Mouse (Mus musculus): ENCODE measurements around the gene Rasl11a. TPM values are rescaled to one million over a fixed set of nuclear protein-coding genes. Genes with fewer than 3 reads are reported as not detected.

Gene Rasl11a
- polyA plus RNA-seq, 1 experiment from 2014 or later, result not detected

DNA sequence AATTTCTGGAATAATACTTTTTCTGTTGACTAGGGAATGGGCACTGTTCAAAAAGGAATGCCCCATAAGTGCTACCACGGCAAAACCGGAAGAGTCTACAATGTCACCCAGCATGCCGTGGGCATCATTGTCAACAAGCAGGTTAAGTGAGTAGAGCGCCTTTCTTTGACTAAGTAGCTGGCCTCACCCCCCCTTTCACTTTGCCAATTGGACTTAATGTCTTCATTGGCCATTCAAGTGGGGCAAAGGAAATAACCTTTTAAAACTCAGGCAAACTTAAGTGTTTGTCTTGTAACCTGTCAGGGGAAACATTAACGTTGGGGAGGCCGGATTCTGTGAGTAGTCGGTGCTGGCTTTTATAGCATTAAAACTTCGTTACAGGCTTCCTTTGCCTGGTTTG is 9.9 kb upstream of the Rasl11a start:
- H3K36me3 ChIP-seq (ENCODE audit: inconsistent target), result peaks cover 31% of the 10 kb centered on the region
- no peak overlapping the region for H3K27ac ChIP-seq
- H3K4me3 ChIP-seq (ENCODE audit: inconsistent target), result no peak overlapping the region
- peaks cover 19% of the 10 kb centered on the region for H3K79me2 ChIP-seq (ENCODE audit: inconsistent target)
- WGBS (ENCODE audit: missing documents), result 57% methylated on average over 8 of the region's 8 CpGs

DNA sequence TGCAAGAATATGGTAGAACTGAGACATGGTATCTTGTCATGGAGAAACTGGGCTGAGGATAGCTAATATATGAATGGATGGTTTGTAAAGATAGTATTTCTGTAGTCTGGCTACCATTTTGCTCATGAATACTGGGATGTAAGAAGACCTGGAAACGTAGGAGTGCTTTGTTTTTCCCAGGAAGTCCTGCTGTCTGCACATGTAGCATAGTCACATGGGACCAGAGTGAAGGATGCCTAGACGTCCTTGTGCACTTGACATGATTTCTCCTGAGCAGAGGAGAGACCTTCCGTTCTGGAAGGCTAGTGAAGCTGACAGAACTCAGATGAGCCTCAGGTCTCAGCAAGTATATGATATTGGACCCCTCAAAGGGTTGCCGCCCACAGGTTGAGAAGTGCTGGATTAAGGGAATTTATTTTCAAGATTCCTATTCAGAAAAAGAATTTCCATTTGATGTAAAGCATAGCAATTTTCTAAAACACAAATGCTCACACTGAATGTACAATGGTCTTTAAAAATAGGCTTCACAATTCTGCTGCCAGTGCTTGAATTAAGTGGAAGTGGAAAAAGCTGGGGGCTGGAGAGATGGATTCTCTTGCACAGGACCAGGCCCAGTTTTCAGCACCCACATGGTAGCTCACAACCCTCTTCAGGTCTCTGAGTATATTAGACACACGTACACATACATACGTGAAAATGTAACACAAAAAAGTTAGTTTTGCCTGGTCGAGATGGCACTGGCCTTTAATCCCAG is 6.7 kb upstream of the Rasl11a start:
- Histone ChIP-seq H3K36me3 (ENCODE audit: inconsistent target) (peaks cover 31% of the 10 kb centered on the region), H3K4me3 (ENCODE audit: inconsistent target) (no peak overlapping the region), H3K79me2 (ENCODE audit: inconsistent target) (peaks cover 18% of the 10 kb centered on the region), H3K27ac (no peak overlapping the region)
- 92% methylated on average over 7 of the region's 7 CpGs for WGBS (ENCODE audit: missing documents)

DNA sequence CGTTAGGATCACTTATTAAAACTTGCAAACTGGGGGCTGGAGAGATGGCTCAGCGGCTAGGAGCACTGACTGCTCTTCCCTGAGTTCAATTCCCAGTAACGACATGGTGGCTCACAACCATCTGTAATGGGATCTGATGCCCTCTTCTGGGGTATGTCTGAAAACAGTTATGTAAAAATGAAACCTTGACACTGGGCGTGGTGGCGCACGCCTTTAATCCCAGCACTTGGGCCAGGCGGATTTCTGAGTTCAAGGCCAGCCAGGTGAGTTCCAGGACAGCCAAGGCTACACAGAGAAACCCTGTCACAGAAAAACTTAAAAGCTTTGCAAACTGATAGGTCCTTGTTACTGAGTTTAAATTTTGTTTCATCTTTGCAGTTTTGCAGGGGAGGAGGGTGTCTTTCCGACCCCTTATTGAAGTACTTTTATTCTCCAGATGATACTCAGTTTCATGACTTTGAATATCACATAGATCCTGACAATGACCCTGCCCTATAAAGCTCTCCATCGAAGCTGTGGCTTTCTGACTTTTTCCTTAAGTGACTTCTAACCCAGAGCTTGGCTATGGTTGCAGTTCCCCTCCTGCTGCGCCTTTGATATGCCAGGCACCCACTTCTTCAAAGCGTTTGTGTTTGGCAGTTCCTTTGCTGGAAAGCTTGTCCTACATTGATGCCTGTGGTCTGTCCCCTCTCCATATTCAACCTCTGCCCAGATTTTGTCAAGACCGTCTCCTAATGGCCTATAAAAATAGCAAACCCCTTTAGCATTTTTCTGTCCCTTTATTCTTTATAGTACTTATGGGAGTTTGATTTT is 5.8 kb upstream of the Rasl11a start:
- H3K27ac ChIP-seq, result no peak overlapping the region
- 77% methylated on average over 12 of the region's 12 CpGs for WGBS (ENCODE audit: missing documents)

DNA sequence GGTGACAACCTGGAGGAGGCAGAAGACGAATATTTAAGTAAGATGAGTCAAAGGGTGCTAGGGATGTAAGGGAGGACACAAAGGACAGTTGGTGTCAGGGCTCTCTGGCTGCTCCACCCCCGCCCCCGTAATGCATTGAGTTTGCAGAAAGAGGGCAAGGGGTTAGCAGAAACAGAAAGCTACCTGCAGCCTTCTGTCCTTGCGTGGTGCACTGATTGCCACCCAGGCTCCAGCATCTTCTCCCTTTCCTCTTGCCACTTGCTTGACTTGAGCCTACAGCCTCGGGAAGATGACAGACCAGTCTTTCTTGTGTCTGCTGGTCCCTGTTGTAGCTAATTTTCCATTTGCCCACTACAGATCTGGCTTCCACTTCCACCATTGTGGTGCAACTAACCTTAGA is 5.1 kb upstream of the Rasl11a start:
- WGBS (ENCODE audit: missing documents), result 89% methylated on average over 5 of the region's 5 CpGs
- peaks cover 2% of the 10 kb centered on the region; the same call in 1 of the 2 replicates for H3K79me2 ChIP-seq (ENCODE audit: inconsistent target)
- H3K36me3 ChIP-seq (ENCODE audit: inconsistent target), result peaks cover 31% of the 10 kb centered on the region
- H3K4me3 ChIP-seq (ENCODE audit: inconsistent target), result no peak overlapping the region
- no peak overlapping the region for H3K27ac ChIP-seq

More for the DNA sequence above, 5.8 kb upstream of the Rasl11a start:
- Histone ChIP-seq H3K36me3 (ENCODE audit: inconsistent target) (peaks cover 31% of the 10 kb centered on the region), H3K4me3 (ENCODE audit: inconsistent target) (no peak overlapping the region), H3K79me2 (ENCODE audit: inconsistent target) (peaks cover 9% of the 10 kb centered on the region)

DNA sequence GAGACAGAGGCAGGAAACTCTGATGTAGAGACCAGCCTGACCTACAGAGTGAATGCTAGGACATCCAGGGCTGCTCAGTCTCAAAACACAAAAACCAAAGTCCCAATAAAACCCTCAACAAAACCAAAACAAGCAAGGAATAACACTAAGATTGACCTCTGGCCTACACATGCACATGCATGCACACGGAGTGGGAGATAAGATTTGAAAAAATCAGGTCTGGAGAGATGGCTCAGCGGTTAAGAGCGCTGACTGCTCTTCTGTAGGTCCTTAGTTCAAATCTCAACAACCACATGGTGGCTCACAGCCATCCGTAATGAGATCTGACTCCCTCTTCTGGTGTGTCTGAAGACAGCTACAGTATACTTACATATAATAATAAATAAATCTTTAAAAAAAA is 4.4 kb upstream of the Rasl11a start:
- Histone ChIP-seq H3K79me2 (ENCODE audit: inconsistent target) (no peaks in the 10 kb centered on the region), H3K27ac (no peak overlapping the region), H3K36me3 (ENCODE audit: inconsistent target) (peaks cover 24% of the 10 kb centered on the region), H3K4me3 (ENCODE audit: inconsistent target) (no peak overlapping the region)
- WGBS (ENCODE audit: missing documents), result no CpG with 5 or more reads among the region's 4 CpGs

DNA sequence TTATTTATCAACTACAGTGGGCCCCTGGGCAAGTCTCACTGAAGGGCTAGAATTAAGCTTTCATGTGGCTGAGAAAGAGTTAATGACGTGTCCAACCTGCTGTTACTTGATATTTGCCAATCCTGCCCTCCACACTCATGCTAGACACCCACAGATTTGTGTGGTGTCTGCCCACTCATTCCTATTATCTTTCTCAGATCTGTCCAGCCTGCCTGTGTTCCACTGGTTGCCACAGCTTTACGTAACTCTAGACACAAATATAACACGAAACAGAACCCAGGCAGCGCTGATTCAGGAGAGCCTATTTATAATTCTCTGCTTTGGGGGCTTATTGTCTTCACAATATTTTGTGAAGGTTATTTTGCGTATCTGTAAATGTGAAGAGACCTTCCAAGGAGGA is 3.6 kb upstream of the Rasl11a start:
- no peak overlapping the region for H3K4me3 ChIP-seq (ENCODE audit: inconsistent target)
- no peaks in the 10 kb centered on the region for H3K79me2 ChIP-seq (ENCODE audit: inconsistent target)
- H3K36me3 ChIP-seq (ENCODE audit: inconsistent target), result peaks cover 16% of the 10 kb centered on the region
- WGBS (ENCODE audit: missing documents), result 78% methylated on average over 5 of the region's 5 CpGs
- no peak overlapping the region for H3K27ac ChIP-seq

DNA sequence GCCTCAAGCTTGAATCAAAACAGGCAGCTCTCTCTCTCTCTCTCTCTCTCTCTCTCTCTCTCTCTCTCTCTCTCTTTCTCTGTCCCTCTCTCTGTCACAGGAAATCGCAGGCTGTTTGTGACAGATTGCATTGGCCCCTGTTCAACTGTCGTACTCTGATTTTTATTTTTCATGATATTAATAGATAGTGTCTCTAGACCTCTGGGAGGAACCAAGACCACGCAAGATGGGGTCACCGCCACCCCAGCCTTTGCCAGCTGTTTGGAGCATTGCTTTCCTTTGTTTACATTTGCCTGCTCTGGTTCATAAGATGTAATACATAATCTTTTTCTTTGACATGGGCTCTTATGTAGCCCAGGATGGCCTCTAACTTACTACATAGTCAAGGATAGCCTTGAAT is 2.9 kb upstream of the Rasl11a start:
- Histone ChIP-seq H3K4me3 (ENCODE audit: inconsistent target) (no peak overlapping the region), H3K36me3 (ENCODE audit: inconsistent target) (peaks cover 9% of the 10 kb centered on the region), H3K27ac (no peak overlapping the region), H3K79me2 (ENCODE audit: inconsistent target) (no peaks in the 10 kb centered on the region)
- WGBS (ENCODE audit: missing documents), result 91% methylated on average over 4 of the region's 4 CpGs

DNA sequence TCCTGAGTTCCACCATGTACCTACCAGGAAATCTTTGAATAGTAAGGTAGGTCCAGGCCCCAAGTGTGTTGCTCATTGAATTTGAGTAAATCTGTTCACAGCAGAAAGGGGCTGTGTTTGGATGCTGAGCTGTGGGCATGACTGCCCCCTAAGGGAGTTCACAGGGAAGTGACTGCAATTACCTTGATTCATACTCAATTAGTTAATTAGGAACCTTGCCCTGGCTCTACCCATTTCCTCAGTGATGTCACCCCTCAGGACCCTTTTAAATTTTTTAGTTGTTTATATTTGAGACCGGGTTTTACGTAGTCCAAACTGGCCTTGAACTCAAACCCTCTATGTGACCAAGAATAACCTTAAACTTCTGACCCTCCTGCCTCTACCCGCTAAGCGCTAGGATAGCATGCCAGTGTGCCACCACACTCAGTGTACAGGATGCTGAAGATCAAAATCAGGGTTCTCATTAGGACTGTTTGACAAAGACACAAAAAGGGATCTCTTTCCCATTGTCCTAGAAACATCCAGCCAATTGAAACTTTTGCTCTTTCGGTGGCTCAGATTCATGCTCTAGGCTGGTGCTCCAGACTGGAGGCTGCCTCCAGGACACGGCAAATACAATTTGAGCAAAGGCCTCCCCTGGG is 450 bp upstream of the Rasl11a start:
- H3K4me3 ChIP-seq (ENCODE audit: inconsistent target), result no peak overlapping the region
- no peak overlapping the region for H3K27ac ChIP-seq
- H3K36me3 ChIP-seq (ENCODE audit: inconsistent target), result no peaks in the 10 kb centered on the region
- WGBS (ENCODE audit: missing documents), result 35% methylated on average over 6 of the region's 6 CpGs
- no peaks in the 10 kb centered on the region for H3K79me2 ChIP-seq (ENCODE audit: inconsistent target)

DNA sequence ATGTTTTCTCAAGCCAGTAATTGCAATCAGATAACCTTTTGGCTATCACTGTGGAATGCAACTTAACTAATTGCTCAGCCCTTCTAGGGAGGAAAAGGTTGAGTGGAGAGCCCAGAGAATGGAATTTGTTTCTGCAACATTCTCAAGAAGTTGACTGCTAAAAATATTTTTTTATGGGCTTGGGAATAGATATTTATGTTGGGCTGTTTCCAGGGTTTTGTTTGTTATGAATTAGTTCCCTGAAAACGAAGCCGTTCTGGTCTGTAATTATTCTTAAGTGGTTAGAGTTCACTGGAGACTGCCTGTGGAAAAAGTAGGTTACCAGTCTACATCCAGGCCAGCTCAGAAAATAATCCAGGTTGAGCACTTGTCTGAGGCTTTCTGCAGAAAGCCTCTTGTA is 1.6 kb downstream of the Rasl11a start:
- WGBS (ENCODE audit: missing documents), result 90% methylated on average over 2 of the region's 2 CpGs
- Histone ChIP-seq H3K36me3 (ENCODE audit: inconsistent target) (no peaks in the 10 kb centered on the region), H3K4me3 (ENCODE audit: inconsistent target) (no peak overlapping the region), H3K79me2 (ENCODE audit: inconsistent target) (no peaks in the 10 kb centered on the region), H3K27ac (no peak overlapping the region)

DNA sequence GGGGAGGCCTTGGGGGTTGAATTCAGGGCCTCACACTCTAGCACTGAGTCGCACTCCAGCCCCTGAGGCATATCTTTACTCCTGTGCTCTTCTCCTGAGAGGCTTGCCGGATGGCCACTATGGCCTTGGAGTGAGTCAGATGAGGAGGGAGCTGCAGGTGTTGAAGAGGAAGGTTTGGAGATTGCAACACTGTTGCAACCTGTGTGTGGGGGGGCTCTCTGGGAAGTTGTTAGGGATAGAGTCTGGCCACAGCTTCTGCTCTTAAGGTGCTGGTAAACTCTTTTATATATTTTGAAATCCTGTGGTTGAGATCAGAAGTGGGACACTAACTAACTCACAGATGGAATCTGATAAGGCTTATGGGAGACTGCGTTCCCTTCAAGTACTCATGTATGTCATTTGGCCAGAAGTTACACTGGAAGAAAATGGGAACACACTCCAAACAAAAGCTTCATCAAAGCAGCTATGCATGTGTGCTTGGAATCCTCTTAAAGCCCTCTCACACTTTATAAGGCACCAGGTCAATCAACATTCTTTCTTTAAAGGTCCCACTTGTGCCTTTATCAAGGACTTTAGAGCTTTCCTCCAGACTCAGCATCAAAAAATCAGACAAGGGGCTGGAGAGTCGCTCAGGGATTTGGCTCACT is 4.2 kb downstream of the Rasl11a start:
- Histone ChIP-seq H3K79me2 (ENCODE audit: inconsistent target) (no peaks in the 10 kb centered on the region), H3K36me3 (ENCODE audit: inconsistent target) (no peaks in the 10 kb centered on the region), H3K4me3 (ENCODE audit: inconsistent target) (no peak overlapping the region), H3K27ac (no peak overlapping the region)
- WGBS (ENCODE audit: missing documents), result 58% methylated on average over 4 of the region's 4 CpGs

DNA sequence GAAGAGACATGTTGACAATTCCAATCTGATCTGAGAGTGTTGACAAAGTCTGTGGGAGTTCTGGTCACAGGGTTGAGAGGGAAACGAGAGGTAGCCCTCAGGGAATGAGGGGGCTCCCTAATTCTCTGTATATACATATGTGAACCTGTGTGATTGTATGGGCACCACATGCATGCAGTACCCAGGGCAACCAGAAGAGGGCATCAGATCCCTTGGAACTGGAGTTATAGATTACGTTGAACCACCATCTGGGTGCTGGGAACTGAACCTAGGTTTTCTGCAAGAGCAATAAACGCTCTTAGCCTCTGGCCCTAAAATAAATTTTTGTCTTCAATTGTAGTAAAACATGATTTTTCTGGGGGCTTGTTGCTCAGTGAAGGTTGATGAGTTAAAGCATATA is 11.2 kb downstream of the Rasl11a start:
- no peaks in the 10 kb centered on the region for H3K79me2 ChIP-seq (ENCODE audit: inconsistent target)
- no peak overlapping the region for H3K27ac ChIP-seq
- no peak overlapping the region for H3K4me3 ChIP-seq (ENCODE audit: inconsistent target)
- 95% methylated on average over 3 of the region's 3 CpGs for WGBS (ENCODE audit: missing documents)
- H3K36me3 ChIP-seq (ENCODE audit: inconsistent target), result no peaks in the 10 kb centered on the region

DNA sequence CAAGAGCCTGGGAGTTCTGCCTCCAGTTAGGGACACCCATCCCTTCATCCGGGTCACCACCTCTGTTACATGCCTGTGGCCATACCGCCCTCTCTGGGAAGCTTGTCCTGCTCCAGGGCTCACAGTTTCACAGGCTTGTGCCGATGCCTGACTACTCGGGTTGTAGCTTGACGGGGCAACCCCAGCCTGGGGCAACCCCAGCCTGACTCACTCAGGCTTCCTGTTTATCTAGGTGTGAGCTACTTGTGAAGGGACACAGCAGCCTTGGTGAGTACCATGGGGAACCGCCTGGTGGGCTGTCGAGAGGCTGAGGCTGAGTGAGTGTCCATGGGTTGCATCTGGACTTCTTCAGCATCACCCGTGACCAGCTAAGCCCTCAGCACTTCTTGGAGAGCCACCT is 12.7 kb downstream of the Rasl11a start:
- Histone ChIP-seq H3K4me3 (ENCODE audit: inconsistent target) (no peak overlapping the region), H3K36me3 (ENCODE audit: inconsistent target) (no peaks in the 10 kb centered on the region), H3K79me2 (ENCODE audit: inconsistent target) (no peaks in the 10 kb centered on the region), H3K27ac (no peak overlapping the region)
- 89% methylated on average over 8 of the region's 8 CpGs for WGBS (ENCODE audit: missing documents)

DNA sequence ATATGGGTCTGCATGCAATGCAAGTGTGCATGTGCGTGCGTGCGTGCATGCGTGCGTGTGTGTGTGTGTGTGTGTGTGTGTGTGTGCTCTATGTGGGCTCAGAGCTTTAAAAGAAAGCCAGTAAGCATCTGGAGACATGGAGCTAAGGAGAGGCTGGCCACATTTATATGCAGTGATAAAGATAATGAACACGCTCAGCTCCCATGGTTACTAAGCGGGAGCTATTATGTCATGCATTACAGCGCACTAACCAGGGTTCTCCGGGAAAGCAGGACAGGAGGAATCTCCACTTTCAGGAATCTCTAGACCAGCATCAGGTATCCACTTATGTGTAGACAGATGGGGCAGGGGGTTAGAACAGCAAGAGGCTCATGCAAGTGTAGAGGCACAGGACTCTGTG is 13.9 kb downstream of the Rasl11a start:
- H3K4me3 ChIP-seq (ENCODE audit: inconsistent target), result no peak overlapping the region
- H3K27ac ChIP-seq, result no peak overlapping the region
- H3K79me2 ChIP-seq (ENCODE audit: inconsistent target), result no peaks in the 10 kb centered on the region
- no peaks in the 10 kb centered on the region for H3K36me3 ChIP-seq (ENCODE audit: inconsistent target)
- 92% methylated on average over 9 of the region's 9 CpGs for WGBS (ENCODE audit: missing documents)

DNA sequence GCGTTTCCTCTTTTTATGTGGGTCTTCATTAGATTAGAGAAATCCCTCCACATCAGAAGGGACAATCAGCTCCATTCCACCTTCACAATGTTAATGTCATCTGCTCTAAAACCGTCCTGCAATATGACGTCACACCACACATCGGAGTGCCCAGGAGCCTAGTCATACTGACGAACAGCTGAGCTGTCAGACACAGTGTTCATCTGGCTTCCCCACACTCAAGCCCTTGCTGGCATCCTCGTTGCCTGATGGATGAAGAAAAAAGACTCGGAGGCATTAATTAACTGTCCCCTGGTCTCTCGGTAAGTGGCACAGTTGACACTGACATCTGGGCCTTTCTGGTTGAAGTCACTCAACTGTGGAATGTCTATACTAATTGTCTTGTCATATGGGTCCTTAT is 14.4 kb downstream of the Rasl11a start:
- H3K27ac ChIP-seq, result no peak overlapping the region
- no peaks in the 10 kb centered on the region for H3K36me3 ChIP-seq (ENCODE audit: inconsistent target)
- no peak overlapping the region for H3K4me3 ChIP-seq (ENCODE audit: inconsistent target)
- WGBS (ENCODE audit: missing documents), result 87% methylated on average over 8 of the region's 8 CpGs
- H3K79me2 ChIP-seq (ENCODE audit: inconsistent target), result no peaks in the 10 kb centered on the region

Measured in macrophage (primary cell).